Mouse (Mus musculus) liver, postnatal 0 days (tissue): ENCODE measurements at regions not wholly inside any gene's neighbourhood (a gene's known extent, or its start where the extent isn't known, plus 50 kb on each side); places are given as distances from the start of the nearest gene placed in this dataset.

ENCODE experiments used
- ATAC-seq: fragments of 200-750 bp; cut with Nextera tagmentation; 2 replicates; pipeline ENCODE4 v1.8.0; 2017; ENCODE audit warnings: mild to moderate bottlenecking, moderate library complexity
- DNase-seq: peaks from one replicate; pipeline ENCODE4 v3.0.0-alpha.2; 2016
- H3K27ac ChIP-seq: fragments of 300-500 bp; sonication (generic); 2 replicates; pipeline ENCODE4 v1.5.1; 2014; ENCODE audit warnings: antibody characterized with exemption, moderate library complexity, mild to moderate bottlenecking, low read depth
- H3K27me3 ChIP-seq: fragments of 300-500 bp; sonication (generic); 2 replicates; pipeline ENCODE4 v1.6.1; 2014; ENCODE audit warnings: low read length, control low read depth, mixed read lengths; ENCODE audit not compliant: insufficient read depth
- H3K36me3 ChIP-seq: fragments of 300-500 bp; sonication (generic); replicated peaks from 2 replicates; pipeline ENCODE4 v1.6.1; 2014; ENCODE audit warnings: mild to moderate bottlenecking, control low read depth, low read length, moderate library complexity, mixed read lengths; ENCODE audit not compliant: insufficient read depth
- H3K4me1 ChIP-seq: fragments of 300-500 bp; sonication (generic); 2 replicates; pipeline ENCODE4 v1.6.1; 2014; ENCODE audit warnings: antibody characterized with exemption, mild to moderate bottlenecking, control low read depth; ENCODE audit not compliant: insufficient read depth
- H3K4me2 ChIP-seq: fragments of 300-500 bp; sonication (generic); 2 replicates; pipeline ENCODE4 v1.6.1; 2014; ENCODE audit warnings: low read depth, mild to moderate bottlenecking, low read length, moderate library complexity, mixed read lengths
- H3K4me3 ChIP-seq: fragments of 300-500 bp; sonication (generic); 2 replicates; pipeline ENCODE4 v1.5.1; 2014; ENCODE audit warnings: low read depth, low read length
- H3K9ac ChIP-seq: fragments of 300-500 bp; sonication (generic); replicated peaks from 2 replicates; pipeline ENCODE4 v1.6.1; 2014; ENCODE audit warnings: mild to moderate bottlenecking, moderate library complexity
- H3K9me3 ChIP-seq: fragments of 300-500 bp; sonication (generic); 2 replicates; pipeline ENCODE4 v1.6.1; 2016; ENCODE audit warnings: mild to moderate bottlenecking, control low read depth, low read length, mixed read lengths
- CTCF ChIP-seq: sonication (generic); IDR thresholded peaks from 2 replicates; pipeline ENCODE4 v1.5.1; 2016; ENCODE audit warnings: antibody characterized with exemption, low read depth
- EP300 ChIP-seq: IDR thresholded peaks from 2 replicates; pipeline ENCODE4 v1.6.1; 2016; ENCODE audit warnings: antibody characterized with exemption, low read depth, mild to moderate bottlenecking
- WGBS: fragments of 180-500 bp; shearing (Covaris S2); extraction: QIAGEN DNeasy Blood & Tissue Kit; methylation state at CpG from one replicate; pipeline ENCODE4 v1.1.7; 2014; ENCODE audit not compliant: insufficient replicate concordance; 5-methylcytosine and 5-hydroxymethylcytosine counted together

DNA sequence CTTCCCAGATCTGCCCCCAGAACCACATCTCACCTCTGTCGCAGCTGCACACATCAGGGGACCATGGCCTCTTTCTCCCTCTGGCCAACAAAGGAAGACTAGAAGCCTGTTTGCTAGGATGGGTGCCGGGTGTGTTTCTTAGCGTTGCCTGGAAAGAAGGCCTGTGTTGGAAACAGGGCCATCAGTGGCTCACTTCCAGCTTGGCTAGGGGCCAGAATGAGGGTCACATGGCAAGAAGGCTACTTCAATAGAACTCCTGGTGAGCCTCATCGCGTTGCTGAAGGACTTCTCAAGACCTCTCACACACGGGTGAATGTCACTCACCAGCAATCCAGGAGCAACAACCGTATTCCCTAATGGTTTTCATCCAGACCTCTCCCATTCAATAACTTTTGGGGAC is 115.0 kb downstream of the Tle3 start:
- no peaks in the 10 kb centered on the region for H3K4me1 ChIP-seq
- H3K27me3 ChIP-seq, result peaks cover 38% of the 10 kb centered on the region
- H3K36me3 ChIP-seq, result no peaks in the 10 kb centered on the region
- no peak overlapping the region for H3K4me3 ChIP-seq
- ATAC-seq (no peak), DNase-seq (no peak)
- H3K4me2 ChIP-seq, result no peak overlapping the region
- H3K9ac ChIP-seq, result no peak overlapping the region
- no peaks in the 10 kb centered on the region for H3K9me3 ChIP-seq
- no peak for TF ChIP-seq EP300
- TF ChIP-seq CTCF, result no peak
- WGBS, result 71% methylated on average over 7 of the region's 7 CpGs
- no peak overlapping the region for H3K27ac ChIP-seq

DNA sequence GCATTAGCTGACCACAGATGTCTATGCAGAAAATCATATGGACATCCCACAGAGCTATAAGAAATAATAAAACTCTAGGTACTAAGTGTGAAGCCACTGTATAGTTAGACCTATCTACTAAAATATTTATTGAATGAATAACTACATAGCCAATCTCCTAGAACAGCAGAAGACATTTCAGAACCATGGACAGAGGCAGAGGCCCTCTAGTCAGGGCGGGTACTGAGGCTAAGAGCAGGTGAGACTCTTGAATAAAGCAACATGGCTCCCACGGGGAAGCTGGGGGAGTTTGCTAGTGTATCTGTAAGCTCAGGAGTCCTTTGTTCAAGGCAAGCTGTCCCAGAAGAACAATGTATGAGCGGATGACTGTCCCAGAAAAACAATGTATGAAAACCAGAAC is 112.2 kb downstream of the Tle3 start:
- Histone ChIP-seq H3K36me3 (no peaks in the 10 kb centered on the region), H3K9me3 (no peaks in the 10 kb centered on the region), H3K27ac (no peak overlapping the region), H3K4me3 (no peak overlapping the region), H3K9ac (no peak overlapping the region), H3K4me2 (no peak overlapping the region), H3K27me3 (peaks cover 18% of the 10 kb centered on the region), H3K4me1 (no peaks in the 10 kb centered on the region)
- ATAC-seq (no peak), DNase-seq (no peak)
- TF ChIP-seq CTCF (no peak), EP300 (no peak)
- WGBS, result 26% methylated on average over 3 of the region's 3 CpGs

- Histone ChIP-seq H3K4me2 (no peak overlapping the region), H3K36me3 (no peaks in the 10 kb centered on the region), H3K27ac (no peak overlapping the region), H3K9me3 (no peaks in the 10 kb centered on the region), H3K4me3 (no peak overlapping the region), H3K4me1 (no peaks in the 10 kb centered on the region), H3K9ac (no peak overlapping the region), H3K27me3 (no peaks in the 10 kb centered on the region; the same call in 1 of the 2 replicates)
- ATAC-seq (no peak), DNase-seq (no peak)
- TF ChIP-seq EP300 (no peak), CTCF (no peak)
- 41% methylated on average over 6 of the region's 6 CpGs for WGBS
Measured at GRCm38 (mm10) chr9:61479626-61480025, 107.5 kb downstream of the Tle3 start.

GRCm38 (mm10) chr9:61478862-61479261 is 106.7 kb downstream of the Tle3 start:
- Histone ChIP-seq H3K9ac (no peak overlapping the region), H3K27me3 (no peaks in the 10 kb centered on the region; the same call in 1 of the 2 replicates), H3K36me3 (no peaks in the 10 kb centered on the region), H3K4me1 (no peaks in the 10 kb centered on the region), H3K4me2 (no peak overlapping the region), H3K9me3 (no peaks in the 10 kb centered on the region), H3K27ac (no peak overlapping the region), H3K4me3 (no peak overlapping the region)
- peak; percentile 27; the same call in 1 of the 2 replicates for ATAC-seq
- TF ChIP-seq CTCF (no peak), EP300 (no peak)
- DNase-seq, result no peak
- WGBS, result 32% methylated on average over 9 of the region's 9 CpGs

- H3K27ac ChIP-seq, result no peak overlapping the region
- DNase-seq, result no peak
- ATAC-seq, result no peak
- H3K4me1 ChIP-seq, result no peaks in the 10 kb centered on the region
- H3K36me3 ChIP-seq, result no peaks in the 10 kb centered on the region
- no peak overlapping the region for H3K4me2 ChIP-seq
- H3K4me3 ChIP-seq, result no peak overlapping the region
- 69% methylated on average over 4 of the region's 4 CpGs for WGBS
- H3K27me3 ChIP-seq, result peaks cover 4% of the 10 kb centered on the region; the same call in 1 of the 2 replicates
- H3K9me3 ChIP-seq, result no peaks in the 10 kb centered on the region
- no peak for TF ChIP-seq EP300
- TF ChIP-seq CTCF, result no peak
- H3K9ac ChIP-seq, result no peak overlapping the region
Measured at GRCm38 (mm10) chr9:61476351-61476750, 104.2 kb downstream of the Tle3 start.

GRCm38 (mm10) chr9:61470815-61471505 is 98.8 kb downstream of the Tle3 start:
- no peaks in the 10 kb centered on the region for H3K9me3 ChIP-seq
- DNase-seq, result no peak
- no peak for ATAC-seq
- H3K4me2 ChIP-seq, result no peak overlapping the region
- H3K27ac ChIP-seq, result no peak overlapping the region
- no peaks in the 10 kb centered on the region for H3K4me1 ChIP-seq
- H3K36me3 ChIP-seq, result no peaks in the 10 kb centered on the region
- no peak overlapping the region for H3K9ac ChIP-seq
- TF ChIP-seq CTCF, result no peak
- 0 out of 2 replicates have a peak, but pooled peaks cover 7% of the 10 kb centered on the region for H3K27me3 ChIP-seq
- WGBS, result 54% methylated on average over 6 of the region's 6 CpGs
- H3K4me3 ChIP-seq, result no peak overlapping the region
